Mouse (Mus musculus) cortical plate, adult 2 months (tissue): ENCODE results near the gene Ppp1r3f.

Experiments
- CTCF ChIP-seq: fragments of 200-500 bp; IDR thresholded peaks from 2 replicates; pipeline ENCODE4 v1.5.1; 2011; ENCODE audit warnings: mild to moderate bottlenecking, control low read depth, low read length; ENCODE audit not compliant: insufficient read depth; ENCODE audit errors: extremely low read depth
- POLR2A ChIP-seq: fragments of 200-500 bp; IDR thresholded peaks from 2 replicates; pipeline ENCODE4 v1.6.1; 2011; ENCODE audit warnings: mild to moderate bottlenecking, low read length, control low read depth; ENCODE audit not compliant: insufficient read depth; ENCODE audit errors: extremely low read depth

- no peak for TF ChIP-seq CTCF
- TF ChIP-seq POLR2A, result no peak
Observed at GRCm38 (mm10) chrX:7617889-7618551, 43.9 kb upstream of the Ppp1r3f start.
